Mouse (Mus musculus): Measurements from ENCODE around the gene Sycp2.

GRCm38 (mm10) chr2:178450961-178451360 is 43.5 kb upstream of the Sycp2 start:
- TF ChIP-seq CTCF (IDR thresholded peaks at IDR 0.05) (no peak), EP300 (IDR thresholded peaks at IDR 0.05) (no peak)
